Mouse (Mus musculus): Measurements from ENCODE around the gene Kalrn.

DNA sequence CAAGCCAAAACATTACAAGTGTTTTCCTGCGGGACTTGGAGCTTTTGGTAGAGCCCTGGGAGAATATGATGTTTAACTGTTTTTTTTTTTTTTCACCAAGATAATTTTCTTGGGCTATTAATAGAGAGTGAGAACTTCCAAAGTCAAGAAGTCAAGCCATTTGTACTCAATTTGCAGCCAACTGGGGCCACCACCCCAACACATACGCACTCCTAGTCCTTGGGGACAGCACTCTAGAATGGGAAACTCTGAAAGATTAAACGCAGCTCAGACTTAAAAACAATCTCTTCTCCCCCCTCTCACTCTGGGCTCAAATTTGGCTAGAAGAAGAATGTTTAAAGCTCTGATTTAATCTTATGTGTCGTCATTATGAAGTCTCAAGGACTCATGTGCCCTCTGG lies 214.1 kb downstream of the Kalrn start:
- TF ChIP-seq CTCF (conservative IDR thresholded peaks at IDR 0.05; ENCODE audit: low read length), result no peak
- TF ChIP-seq NANOG (IDR thresholded peaks at IDR 0.05; ENCODE audit: borderline replicate concordance, low read length), result no peak
- no peak for TF ChIP-seq POU5F1 (IDR thresholded peaks at IDR 0.05; ENCODE audit: borderline replicate concordance, low read length)

All from E14TG2a.4 (cell line).